Mouse (Mus musculus): ENCODE measurements at regions not wholly inside any gene's neighbourhood (a gene's known extent, or its start where the extent isn't known, plus 50 kb on each side); places are given as distances from the start of the nearest gene placed in this dataset.

DNA sequence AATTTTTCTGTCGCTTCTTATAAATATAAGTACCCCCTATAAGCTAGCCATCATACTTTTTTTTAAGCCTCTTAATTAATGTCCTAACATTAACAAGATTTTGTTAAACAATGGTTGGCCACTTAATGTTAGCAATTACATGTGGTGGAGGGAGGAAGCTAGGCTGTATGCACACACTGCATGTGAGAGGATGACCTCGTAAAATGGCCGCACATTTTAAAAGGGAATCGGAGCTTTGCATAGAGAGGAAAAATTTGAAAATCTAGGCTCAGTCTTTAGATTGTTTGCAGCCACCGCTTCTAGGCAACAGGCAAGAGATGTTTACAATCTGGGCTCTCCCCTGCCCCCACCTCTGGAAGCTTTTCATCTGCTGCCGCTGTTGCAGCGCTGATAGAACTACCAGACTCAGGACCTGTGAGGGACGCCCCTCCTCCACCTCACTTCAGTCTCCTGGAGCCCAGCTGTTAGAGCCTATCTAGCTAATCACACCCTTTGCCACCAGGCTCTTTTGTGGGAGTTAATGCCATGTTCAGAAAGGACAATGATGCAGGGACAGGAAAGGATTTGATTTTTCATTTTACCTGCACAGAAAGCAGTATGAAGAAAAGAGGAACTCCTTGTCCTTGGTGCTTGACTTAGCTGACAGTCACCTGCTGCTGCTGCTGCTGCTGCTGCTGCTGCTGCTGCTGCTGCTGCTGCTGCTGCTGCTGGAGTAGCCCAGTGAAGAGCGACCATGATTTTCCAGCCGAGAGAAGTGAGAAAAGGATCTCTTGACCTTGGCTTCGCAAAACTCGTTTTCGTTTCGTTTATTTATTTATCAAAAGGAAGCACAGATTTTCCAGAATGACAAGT, 89.7 kb upstream of the Cxxc4 start:
- no peak for TF ChIP-seq CTCF (IDR thresholded peaks at IDR 0.05; ENCODE audit: low read depth)
- no peak for TF ChIP-seq EP300 (optimal IDR thresholded peaks at IDR 0.05)

Data from stomach, postnatal 0 days (tissue).